Mouse (Mus musculus) midbrain, embryonic 13.5 days (tissue): Measurements from ENCODE around the gene Pcgf1. TPM values are rescaled to one million over a fixed set of nuclear protein-coding genes. Genes with fewer than 3 reads are reported as not detected.

Experiments used
- ATAC-seq: fragments of 200-750 bp; cut with Nextera tagmentation; 2 replicates; pipeline ENCODE4 v1.8.0; 2017; ENCODE audit warnings: mild to moderate bottlenecking, moderate TSS enrichment, moderate library complexity
- H3K27ac ChIP-seq: fragments of 300-500 bp; sonication (generic); 2 replicates; pipeline ENCODE4 v1.5.1; 2015; ENCODE audit warnings: inconsistent platforms, mild to moderate bottlenecking, moderate library complexity
- H3K27me3 ChIP-seq: fragments of 300-500 bp; sonication (generic); 2 replicates; pipeline ENCODE4 v1.6.1; 2015; ENCODE audit warnings: mild to moderate bottlenecking, inconsistent platforms
- H3K36me3 ChIP-seq: fragments of 300-500 bp; sonication (generic); 2 replicates; pipeline ENCODE4 v1.6.1; 2015; ENCODE audit warnings: mild to moderate bottlenecking, inconsistent platforms
- H3K4me1 ChIP-seq: fragments of 300-500 bp; sonication (generic); replicated peaks from 2 replicates; pipeline ENCODE4 v1.6.1; 2015; ENCODE audit warnings: inconsistent platforms
- H3K4me2 ChIP-seq: fragments of 300-500 bp; sonication (generic); replicated peaks from 2 replicates; pipeline ENCODE4 v1.6.1; 2015; ENCODE audit warnings: moderate library complexity, mild to moderate bottlenecking, inconsistent platforms
- H3K4me3 ChIP-seq: fragments of 300-500 bp; sonication (generic); replicated peaks from 2 replicates; pipeline ENCODE4 v1.5.1; 2015; ENCODE audit warnings: mild to moderate bottlenecking, inconsistent platforms
- H3K9ac ChIP-seq: fragments of 300-500 bp; sonication (generic); replicated peaks from 2 replicates; pipeline ENCODE4 v1.6.1; 2015; ENCODE audit warnings: mild to moderate bottlenecking, inconsistent platforms
- H3K9me3 ChIP-seq: fragments of 300-500 bp; sonication (generic); 2 replicates; pipeline ENCODE4 v1.6.1; 2016; ENCODE audit warnings: mild to moderate bottlenecking, inconsistent platforms
- WGBS: fragments of 180-500 bp; shearing (Covaris S2); methylation state at CpG from one replicate; pipeline ENCODE4 v1.1.7; 2015; 5-methylcytosine and 5-hydroxymethylcytosine counted together
- polyA plus RNA-seq: library from polyadenylated mRNA; unstranded; fragments of >200 nt; fragmentation: Nextera tagmentation; extraction: Ambion mirVana; gene quantifications from 2 replicates; pipeline ENCODE4 v1.2.1, GENCODE M21; 2015

Gene Pcgf1
- polyA plus RNA-seq, 1 experiment from 2014 or later: 53.4 TPM

- no peak overlapping the region for H3K9ac ChIP-seq
- H3K27me3 ChIP-seq: peaks cover 100% of the 10 kb centered on the region
- H3K9me3 ChIP-seq: no peaks in the 10 kb centered on the region
- peak overlapping the region; percentile 14 for H3K4me3 ChIP-seq
- H3K36me3 ChIP-seq: no peaks in the 10 kb centered on the region
- peak overlapping the region; percentile 26 for H3K4me2 ChIP-seq
- no peak for ATAC-seq
- H3K27ac ChIP-seq: no peak overlapping the region
- peaks cover 25% of the 10 kb centered on the region for H3K4me1 ChIP-seq
- under 1% methylated on average over 79 of the region's 81 CpGs for WGBS
Measured at GRCm38 (mm10) chr6:83068706-83069487, 8.8 kb upstream of the Pcgf1 start.

DNA sequence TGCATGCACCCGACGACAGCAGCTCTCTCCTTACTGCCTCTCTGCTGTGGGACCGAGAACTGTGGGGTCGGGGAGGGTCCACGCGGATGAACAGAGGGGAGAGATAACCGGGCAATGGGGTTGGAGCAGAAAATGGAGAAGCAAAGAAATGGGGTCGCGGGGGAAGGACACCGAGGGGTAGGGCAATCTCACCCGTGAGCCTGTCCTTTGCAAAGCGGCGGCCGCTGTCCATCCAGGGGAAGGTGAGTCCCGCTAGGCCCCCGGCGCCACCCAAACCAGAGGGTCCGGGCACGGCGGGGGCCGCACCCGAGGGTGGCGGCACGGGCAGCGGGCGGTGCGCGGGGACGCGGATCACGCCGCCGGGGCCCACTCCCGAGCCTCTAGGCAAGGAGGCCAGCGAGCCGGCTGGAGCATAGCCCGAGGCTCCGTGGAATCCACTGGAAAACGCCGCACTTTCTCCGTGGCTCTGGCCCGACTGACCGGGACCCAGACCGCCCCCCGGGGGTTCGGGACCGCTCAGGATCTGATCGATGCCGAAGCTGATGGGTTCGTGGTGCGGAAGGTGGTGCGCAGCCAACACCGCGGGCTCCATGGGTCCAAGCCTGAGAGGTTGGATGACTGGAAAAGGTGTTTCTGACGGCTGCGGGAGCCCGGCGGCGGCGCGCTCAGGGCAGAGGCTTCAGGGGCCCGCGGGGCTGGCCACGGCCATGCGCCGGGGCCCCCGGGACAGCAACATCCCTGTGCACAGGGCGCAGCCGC is 8.0 kb upstream of the Pcgf1 start:
- no peaks in the 10 kb centered on the region for H3K36me3 ChIP-seq
- H3K4me2 ChIP-seq: peak overlapping the region; percentile 17
- no peak for ATAC-seq
- no peaks in the 10 kb centered on the region for H3K9me3 ChIP-seq
- peak overlapping the region; percentile 16; the same call in 1 of the 2 replicates for H3K4me3 ChIP-seq
- WGBS: 1% methylated on average over 68 of the region's 69 CpGs
- peaks cover 100% of the 10 kb centered on the region for H3K27me3 ChIP-seq
- H3K4me1 ChIP-seq: peaks cover 25% of the 10 kb centered on the region
- H3K27ac ChIP-seq: no peak overlapping the region
- no peak overlapping the region for H3K9ac ChIP-seq

GRCm38 (mm10) chr6:83070247-83070310 is 7.6 kb upstream of the Pcgf1 start, which contains the start of gene Tlx2:
Gene Tlx2, minus strand, starts transcription at chr6:83070293.
- WGBS: 0% methylated on average over 3 of the region's 10 CpGs
- ATAC-seq: 0 out of 2 replicates have a peak, but pooled peaks have one; percentile 7
- peaks cover 25% of the 10 kb centered on the region for H3K4me1 ChIP-seq
- H3K9ac ChIP-seq: no peak within 1 kb of the TSS
- H3K4me2 ChIP-seq: peak within 1 kb of the TSS; percentile 17
- H3K27me3 ChIP-seq: peaks cover 100% of the 10 kb centered on the region
- H3K27ac ChIP-seq: no peak within 1 kb of the TSS
- peak within 1 kb of the TSS; percentile 16 for H3K4me3 ChIP-seq
- no peaks in the 10 kb centered on the region for H3K9me3 ChIP-seq
- no peaks in the 10 kb centered on the region for H3K36me3 ChIP-seq

DNA sequence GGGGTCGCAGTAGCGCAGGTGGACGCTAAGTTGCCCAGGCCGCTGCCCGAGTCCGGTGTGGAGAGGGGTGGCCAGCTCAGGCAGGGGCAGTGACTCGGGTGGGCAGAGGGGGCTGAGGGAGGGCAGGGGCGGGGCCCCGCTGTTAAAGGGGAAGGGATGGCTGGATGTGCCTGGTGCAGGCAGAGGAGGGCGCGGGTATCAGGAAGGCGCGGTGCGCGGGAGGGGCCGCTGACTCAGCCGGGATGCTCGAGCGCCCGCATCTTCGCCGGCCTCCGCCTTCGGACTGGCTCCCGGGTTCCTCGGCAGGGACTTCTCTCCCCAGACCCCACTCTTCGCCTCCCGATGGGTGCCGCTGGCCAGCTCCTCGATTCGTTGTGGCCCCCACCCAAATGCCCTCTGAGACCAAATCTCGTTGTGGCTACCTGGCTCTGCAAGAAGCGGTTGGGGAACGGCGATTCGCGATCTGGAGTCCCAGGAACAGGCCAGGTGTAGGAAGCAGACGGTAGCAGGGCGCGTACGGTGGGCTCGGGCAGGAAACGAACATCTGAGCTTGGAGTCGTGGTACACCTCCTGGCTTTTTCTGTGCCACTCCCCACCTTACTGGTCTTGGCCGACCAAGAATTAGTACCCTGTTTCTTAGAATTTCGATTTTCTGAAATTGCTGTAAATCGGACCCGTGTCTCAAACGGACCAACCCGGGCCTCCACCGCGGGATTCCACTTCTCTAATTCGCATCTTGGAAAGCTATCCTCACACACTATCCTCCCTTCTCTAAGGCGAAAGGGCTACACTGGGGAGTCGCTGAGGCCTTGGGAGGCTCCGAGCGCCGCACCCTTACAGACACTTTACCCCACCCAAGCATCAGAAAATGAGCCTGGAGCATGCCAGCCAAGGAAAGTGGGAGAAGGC is 7.1 kb upstream of the Pcgf1 start:
- peak overlapping the region; percentile 16 for H3K4me3 ChIP-seq

DNA sequence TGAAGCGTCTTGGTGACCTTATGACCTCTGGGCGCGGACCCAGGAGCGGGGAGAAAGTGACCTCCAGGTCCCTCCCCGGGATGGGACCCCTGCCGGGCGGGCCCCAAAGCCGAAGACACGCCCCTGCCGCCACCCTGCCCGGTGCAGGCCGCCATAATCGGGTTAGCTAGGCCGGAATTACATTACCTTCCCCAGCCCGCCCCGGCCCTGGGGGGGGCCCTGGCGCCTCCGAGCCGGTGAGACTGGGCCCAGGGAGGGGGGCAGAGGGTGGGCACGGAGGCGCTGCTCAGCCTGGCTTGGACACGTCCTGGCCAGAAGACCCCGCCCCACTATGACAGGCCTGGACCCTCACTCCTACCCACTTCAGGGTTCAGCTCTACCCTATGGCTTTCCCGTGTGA is 6.4 kb upstream of the Pcgf1 start:
- no peak overlapping the region for H3K27ac ChIP-seq
- ATAC-seq: 0 out of 2 replicates have a peak, but pooled peaks have one; percentile 49
- no peaks in the 10 kb centered on the region for H3K36me3 ChIP-seq
- no peaks in the 10 kb centered on the region for H3K9me3 ChIP-seq
- peaks cover 100% of the 10 kb centered on the region for H3K27me3 ChIP-seq
- H3K9ac ChIP-seq: no peak overlapping the region
- WGBS: under 1% methylated on average over 20 of the region's 24 CpGs
- peaks cover 25% of the 10 kb centered on the region for H3K4me1 ChIP-seq
- H3K4me2 ChIP-seq: no peak overlapping the region
- H3K4me3 ChIP-seq: peak overlapping the region; percentile 8; the same call in 1 of the 2 replicates

More for the DNA sequence above, 7.1 kb upstream of the Pcgf1 start:
- 2% methylated on average over 53 of the region's 58 CpGs for WGBS
- no peaks in the 10 kb centered on the region for H3K36me3 ChIP-seq
- no peak overlapping the region for H3K9ac ChIP-seq
- peaks cover 25% of the 10 kb centered on the region for H3K4me1 ChIP-seq
- peak overlapping the region; percentile 17 for H3K4me2 ChIP-seq
- H3K27ac ChIP-seq: no peak overlapping the region
- H3K9me3 ChIP-seq: no peaks in the 10 kb centered on the region
- 0 out of 2 replicates have a peak, but pooled peaks have one; percentile 31 for ATAC-seq
- peaks cover 100% of the 10 kb centered on the region for H3K27me3 ChIP-seq

GRCm38 (mm10) chr6:83074979-83075378 is 2.7 kb upstream of the Pcgf1 start:
- no peak for ATAC-seq
- Histone ChIP-seq H3K27ac (no peak overlapping the region), H3K9me3 (no peaks in the 10 kb centered on the region), H3K4me1 (peaks cover 33% of the 10 kb centered on the region), H3K27me3 (peaks cover 72% of the 10 kb centered on the region), H3K9ac (no peak overlapping the region), H3K4me3 (no peak overlapping the region), H3K4me2 (no peak overlapping the region), H3K36me3 (0 out of 2 replicates have a peak, but pooled peaks cover under 1% of the 10 kb centered on the region)
- WGBS: 12% methylated on average over 2 of the region's 2 CpGs

- Histone ChIP-seq H3K4me2 (peak overlapping the region; percentile 82), H3K9ac (peak overlapping the region; percentile 77), H3K4me3 (peak overlapping the region; percentile 72), H3K27ac (peak overlapping the region; percentile 91), H3K9me3 (no peaks in the 10 kb centered on the region), H3K4me1 (peaks cover 25% of the 10 kb centered on the region), H3K27me3 (peaks cover 54% of the 10 kb centered on the region), H3K36me3 (peaks cover 23% of the 10 kb centered on the region)
- WGBS: under 1% methylated on average over 46 of the region's 46 CpGs
- ATAC-seq: peak; percentile 92
Measured at GRCm38 (mm10) chr6:83078324-83078858, 722 bp downstream of the Pcgf1 start.

GRCm38 (mm10) chr6:83080210-83080609 is 2.5 kb downstream of the Pcgf1 start:
- Histone ChIP-seq H3K4me1 (peaks cover 25% of the 10 kb centered on the region), H3K4me3 (no peak overlapping the region), H3K9me3 (no peaks in the 10 kb centered on the region), H3K4me2 (no peak overlapping the region), H3K9ac (no peak overlapping the region), H3K27ac (no peak overlapping the region), H3K27me3 (peaks cover 54% of the 10 kb centered on the region), H3K36me3 (peaks cover 23% of the 10 kb centered on the region)
- ATAC-seq: no peak
- 96% methylated on average over 5 of the region's 5 CpGs for WGBS

DNA sequence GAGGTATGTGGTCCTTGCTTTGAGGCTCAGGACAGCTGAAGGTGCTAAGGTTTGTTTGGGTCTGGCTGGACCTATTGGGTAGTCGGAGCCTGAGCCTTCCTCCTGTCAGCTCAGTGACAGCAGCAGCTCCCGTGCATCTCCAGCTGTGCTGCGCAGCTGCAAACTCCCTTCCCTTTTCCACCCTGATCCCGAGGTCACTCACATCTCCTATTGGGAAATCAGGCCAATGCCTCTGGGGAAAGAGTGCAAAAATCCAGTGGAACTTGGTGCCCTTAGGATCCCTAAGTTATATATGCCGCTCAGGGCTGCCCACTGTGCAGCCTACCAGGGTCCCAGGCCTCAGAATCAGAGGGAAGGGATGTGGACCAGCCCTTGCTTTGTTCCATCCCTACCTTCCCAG is 5.8 kb downstream of the Pcgf1 start:
- Histone ChIP-seq H3K27me3 (peaks cover 68% of the 10 kb centered on the region), H3K27ac (no peak overlapping the region), H3K36me3 (peaks cover 23% of the 10 kb centered on the region), H3K9me3 (no peaks in the 10 kb centered on the region), H3K4me3 (no peak overlapping the region), H3K4me1 (peaks cover 28% of the 10 kb centered on the region), H3K4me2 (no peak overlapping the region), H3K9ac (no peak overlapping the region)
- 5% methylated on average over 5 of the region's 5 CpGs for WGBS
- ATAC-seq: no peak

DNA sequence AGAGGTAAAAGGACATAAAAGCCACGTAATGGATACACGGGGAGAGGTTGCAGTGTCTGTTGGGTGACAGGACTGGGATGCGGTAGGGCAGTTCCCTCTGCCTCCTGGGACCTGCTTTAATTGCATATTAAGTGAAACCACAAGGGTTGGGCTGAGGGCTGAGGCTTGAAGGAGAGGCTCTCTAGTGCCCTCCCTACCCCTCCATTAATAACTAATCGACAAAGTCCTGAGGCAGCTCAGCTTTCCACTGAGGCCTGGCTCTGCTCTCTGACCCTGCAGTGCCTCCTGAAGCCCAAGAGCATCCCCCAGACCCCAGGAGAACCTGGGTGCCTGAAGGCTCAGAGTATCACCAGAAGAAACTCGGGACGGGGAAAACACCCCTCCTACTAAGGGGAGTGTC is 6.8 kb downstream of the Pcgf1 start:
- Histone ChIP-seq H3K4me2 (no peak overlapping the region), H3K4me3 (no peak overlapping the region), H3K27me3 (peaks cover 77% of the 10 kb centered on the region), H3K36me3 (peaks cover 23% of the 10 kb centered on the region), H3K9me3 (no peaks in the 10 kb centered on the region), H3K27ac (no peak overlapping the region), H3K9ac (no peak overlapping the region), H3K4me1 (peaks cover 20% of the 10 kb centered on the region)
- no peak; the same call in 1 of the 2 replicates for ATAC-seq
- WGBS: 2% methylated on average over 6 of the region's 6 CpGs

DNA sequence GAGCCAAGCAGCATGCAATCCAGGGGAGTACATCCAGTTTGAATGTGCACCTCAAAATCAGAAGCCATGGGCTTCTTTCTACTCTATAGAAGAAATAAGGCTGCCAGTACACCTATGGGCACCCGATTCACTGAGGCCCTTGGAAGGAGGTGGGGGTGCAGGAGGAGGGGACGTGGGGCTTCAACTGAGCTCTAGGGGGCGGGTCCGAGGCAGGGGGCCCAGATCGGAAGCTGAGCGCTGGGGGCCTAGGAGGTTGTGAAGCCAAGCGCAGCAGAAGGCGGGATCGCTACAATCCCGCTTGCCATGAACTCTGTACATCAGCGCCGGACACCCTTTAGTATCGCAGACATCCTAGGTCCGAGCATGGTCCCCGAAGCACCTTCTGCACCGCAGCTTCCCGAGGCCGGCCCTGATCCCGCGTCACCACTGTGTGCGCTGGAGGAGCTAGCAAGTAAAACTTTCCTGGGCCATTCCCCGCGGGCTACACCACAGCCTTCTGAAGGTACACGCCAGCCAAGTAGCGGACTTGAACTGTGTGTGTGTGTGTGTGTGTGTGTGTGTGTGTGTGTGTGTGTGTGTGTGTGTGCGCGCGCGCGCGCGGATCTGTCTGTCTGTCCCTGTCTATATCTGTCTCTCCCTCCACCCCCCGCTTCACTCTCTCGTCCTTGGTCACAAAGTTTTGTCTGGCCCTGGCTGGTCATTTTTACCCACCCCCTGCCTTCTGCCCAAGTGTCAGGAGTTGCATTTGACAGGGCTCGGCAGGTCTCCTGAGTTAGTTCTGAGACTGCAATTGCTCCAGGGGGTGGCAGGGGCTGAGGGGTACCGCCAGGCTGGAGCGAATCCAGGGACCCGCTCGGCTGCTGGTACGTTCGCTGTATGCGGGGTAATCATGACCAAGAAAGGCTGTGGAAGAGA is 8.7 kb downstream of the Pcgf1 start, which contains the start of gene Lbx2:
Gene Lbx2 (plus strand): TSS at position 247 of the 915 bp plus-strand sequence.
- no peaks in the 10 kb centered on the region for H3K9me3 ChIP-seq
- H3K27me3 ChIP-seq: peaks cover 94% of the 10 kb centered on the region
- H3K9ac ChIP-seq: no peak within 1 kb of the TSS
- H3K36me3 ChIP-seq: peaks cover 9% of the 10 kb centered on the region
- 3% methylated on average over 42 of the region's 42 CpGs for WGBS
- no peak for ATAC-seq
- peaks cover 11% of the 10 kb centered on the region for H3K4me1 ChIP-seq
- H3K4me3 ChIP-seq: peak within 1 kb of the TSS; percentile 16; the same call in 1 of the 2 replicates
- H3K4me2 ChIP-seq: no peak within 1 kb of the TSS
- no peak within 1 kb of the TSS for H3K27ac ChIP-seq
